Mouse (Mus musculus) intestine, postnatal 0 days (tissue): Measurements from ENCODE around the gene Fndc10. TPM values are rescaled to one million over a fixed set of nuclear protein-coding genes. Genes with fewer than 3 reads are reported as not detected.

Experiments used
- ATAC-seq: fragments of 200-750 bp; cut with Nextera tagmentation; 2 replicates; pipeline ENCODE4 v1.8.0; 2017; ENCODE audit warnings: mild to moderate bottlenecking, moderate TSS enrichment, moderate library complexity
- H3K27ac ChIP-seq: fragments of 300-500 bp; sonication (generic); 2 replicates; pipeline ENCODE4 v1.5.1; 2014; ENCODE audit warnings: mild to moderate bottlenecking, low read depth, low read length, moderate library complexity
- H3K27me3 ChIP-seq: fragments of 300-500 bp; sonication (generic); replicated peaks from 2 replicates; pipeline ENCODE4 v1.6.1; 2014; ENCODE audit warnings: low read length, mixed read lengths; ENCODE audit not compliant: control insufficient read depth, insufficient read depth
- H3K36me3 ChIP-seq: fragments of 300-500 bp; sonication (generic); 2 replicates; pipeline ENCODE4 v1.6.1; 2014; ENCODE audit warnings: mild to moderate bottlenecking, moderate library complexity; ENCODE audit not compliant: control insufficient read depth, insufficient read depth
- H3K4me1 ChIP-seq: fragments of 300-500 bp; sonication (generic); replicated peaks from 2 replicates; pipeline ENCODE4 v1.6.1; 2014; ENCODE audit warnings: antibody characterized with exemption, low read length, mixed read lengths; ENCODE audit not compliant: control insufficient read depth, insufficient read depth
- H3K4me2 ChIP-seq: fragments of 300-500 bp; sonication (generic); replicated peaks from 2 replicates; pipeline ENCODE4 v1.6.1; 2014; ENCODE audit warnings: low read depth, mild to moderate bottlenecking, moderate library complexity
- H3K4me3 ChIP-seq: fragments of 300-500 bp; sonication (generic); 2 replicates; pipeline ENCODE4 v1.5.1; 2014; ENCODE audit warnings: low read depth, low read length
- H3K9ac ChIP-seq: fragments of 300-500 bp; sonication (generic); 2 replicates; pipeline ENCODE4 v1.6.1; 2014; ENCODE audit warnings: mild to moderate bottlenecking, low read depth, low read length
- H3K9me3 ChIP-seq: fragments of 300-500 bp; sonication (generic); 2 replicates; pipeline ENCODE4 v1.6.1; 2016; ENCODE audit warnings: mixed run types; ENCODE audit not compliant: control insufficient read depth
- CTCF ChIP-seq: sonication (generic); IDR thresholded peaks from 2 replicates; pipeline ENCODE4 v1.5.1; 2016; ENCODE audit warnings: low read depth, mild to moderate bottlenecking, control low read depth, antibody characterized with exemption, moderate library complexity
- WGBS: fragments of 180-500 bp; shearing (Covaris S2); extraction: QIAGEN DNeasy Blood & Tissue Kit; methylation state at CpG from one replicate; pipeline ENCODE4 v1.1.7; 2014; 5-methylcytosine and 5-hydroxymethylcytosine counted together
- polyA plus RNA-seq: library from polyadenylated mRNA; unstranded; fragments of >200 nt; fragmentation: Nextera tagmentation; extraction: Ambion mirVana; gene quantifications from 2 replicates; pipeline ENCODE4 v1.2.1, GENCODE M21; 2015

Gene Fndc10
- polyA plus RNA-seq, 1 experiment from 2014 or later, result 5.5 TPM

DNA sequence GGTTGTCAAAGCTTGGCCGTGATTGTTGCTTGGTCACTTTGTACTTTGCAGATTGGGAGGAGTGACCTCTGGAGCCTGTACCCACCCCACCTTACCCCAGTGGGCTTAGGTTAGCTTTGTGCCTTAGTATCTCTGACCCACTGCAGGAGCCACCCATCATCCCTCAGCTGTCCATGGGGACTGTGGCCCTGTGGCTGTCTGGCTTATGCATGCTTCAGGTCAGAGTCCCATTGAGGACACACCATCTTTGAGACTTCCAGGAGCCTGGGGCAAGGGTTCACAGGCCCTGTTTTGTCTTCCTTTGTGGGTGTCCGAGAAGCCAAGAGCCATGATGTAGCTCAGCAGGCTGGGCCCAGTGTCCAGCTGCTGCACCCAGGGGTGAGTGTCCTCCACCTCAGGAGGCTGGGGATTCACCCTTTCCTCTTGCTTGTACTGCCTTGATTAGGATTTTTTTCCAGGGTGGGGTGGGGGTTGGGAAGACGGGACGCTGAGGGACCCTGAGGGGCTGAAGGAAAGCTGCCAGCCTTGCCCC, 1.5 kb downstream of the Fndc10 start:
- Histone ChIP-seq H3K9me3 (no peaks in the 10 kb centered on the region), H3K27me3 (no peaks in the 10 kb centered on the region), H3K4me3 (0 out of 2 replicates have a peak overlapping the region, but pooled peaks have one; percentile 67), H3K4me1 (no peaks in the 10 kb centered on the region), H3K4me2 (peak overlapping the region; percentile 91), H3K27ac (no peak overlapping the region), H3K36me3 (no peaks in the 10 kb centered on the region), H3K9ac (no peak overlapping the region)
- no peak for ATAC-seq
- TF ChIP-seq CTCF, result no peak
- 84% methylated on average over 4 of the region's 4 CpGs for WGBS

DNA sequence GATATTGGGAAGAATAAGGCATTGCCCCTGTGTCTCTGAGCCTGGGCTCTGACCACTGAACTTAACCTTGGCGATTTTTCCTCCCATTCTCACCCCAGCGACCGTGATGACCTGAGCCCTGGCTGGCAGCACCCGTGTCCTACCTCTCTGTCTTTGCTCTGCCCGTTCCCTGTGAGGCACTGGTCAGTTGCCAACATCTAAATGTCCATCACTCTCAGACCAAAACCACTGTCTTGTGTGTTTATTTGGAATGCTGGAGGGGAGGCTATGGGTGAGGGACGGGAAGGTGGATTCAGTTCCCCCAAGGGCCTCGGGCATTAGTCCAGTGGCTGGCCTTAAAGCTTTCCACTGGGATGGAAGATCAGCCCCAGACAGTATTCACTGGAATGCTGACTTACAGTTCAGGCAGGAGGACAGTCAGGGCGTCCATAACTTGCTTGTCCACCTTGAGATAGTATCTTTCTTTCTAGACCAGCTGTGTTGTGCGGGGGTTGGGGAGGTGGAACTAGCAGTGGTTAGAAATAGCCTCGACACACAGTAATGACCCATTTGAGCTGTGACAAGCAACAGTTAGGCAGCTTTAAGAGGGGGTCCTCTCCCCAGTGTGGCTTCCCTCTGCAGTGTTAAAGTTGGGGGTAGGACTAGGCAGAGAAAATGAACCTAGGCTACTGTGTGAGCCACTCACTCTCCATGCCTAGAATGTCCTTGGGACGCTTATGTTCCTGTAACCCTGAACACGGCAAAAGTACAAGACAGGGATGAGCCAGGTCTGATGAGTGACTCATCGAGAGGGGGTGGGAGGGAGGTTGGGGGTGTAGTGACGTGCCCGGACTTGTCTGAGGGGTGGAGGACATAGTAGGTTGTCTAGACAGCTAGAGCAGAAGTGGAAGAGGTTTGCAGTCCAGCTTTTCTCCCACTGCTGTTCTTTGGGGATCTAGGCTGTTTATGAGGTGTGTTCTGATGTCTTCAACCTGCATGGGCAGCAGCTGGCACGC, 2.4 kb downstream of the Fndc10 start:
- H3K4me3 ChIP-seq, result no peak overlapping the region
- no peaks in the 10 kb centered on the region for H3K4me1 ChIP-seq
- no peak for ATAC-seq
- no peak overlapping the region for H3K9ac ChIP-seq
- H3K27ac ChIP-seq, result no peak overlapping the region
- H3K9me3 ChIP-seq, result no peaks in the 10 kb centered on the region
- H3K36me3 ChIP-seq, result no peaks in the 10 kb centered on the region
- 67% methylated on average over 16 of the region's 16 CpGs for WGBS
- no peaks in the 10 kb centered on the region for H3K27me3 ChIP-seq
- no peak for TF ChIP-seq CTCF
- H3K4me2 ChIP-seq, result no peak overlapping the region

DNA sequence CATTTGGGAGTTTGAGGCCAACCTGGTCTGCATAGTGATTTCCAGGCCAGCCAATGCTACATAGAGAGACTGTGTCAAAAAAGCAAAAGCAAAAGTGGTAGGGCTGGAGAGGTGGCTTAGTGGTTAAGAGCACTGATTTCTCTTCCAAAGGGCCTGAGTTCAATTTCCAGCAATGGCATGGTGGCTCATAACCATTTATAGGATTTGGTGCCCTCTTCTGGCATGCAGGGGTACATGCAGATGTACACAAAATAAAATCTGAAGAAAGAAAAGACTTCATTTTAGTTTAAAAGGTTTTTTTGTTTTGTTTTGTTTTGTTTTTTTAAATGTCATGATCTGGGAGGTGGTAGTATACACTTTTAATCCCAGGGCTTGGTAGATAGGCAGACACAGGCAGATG, 6.3 kb downstream of the Fndc10 start:
- H3K9me3 ChIP-seq, result no peaks in the 10 kb centered on the region
- peak; percentile 83 for TF ChIP-seq CTCF
- no peaks in the 10 kb centered on the region for H3K27me3 ChIP-seq
- no peak for ATAC-seq
- H3K27ac ChIP-seq, result no peak overlapping the region
- no peaks in the 10 kb centered on the region for H3K4me1 ChIP-seq
- H3K36me3 ChIP-seq, result no peaks in the 10 kb centered on the region
- H3K9ac ChIP-seq, result no peak overlapping the region
- no peak overlapping the region for H3K4me3 ChIP-seq
- no peak overlapping the region for H3K4me2 ChIP-seq

DNA sequence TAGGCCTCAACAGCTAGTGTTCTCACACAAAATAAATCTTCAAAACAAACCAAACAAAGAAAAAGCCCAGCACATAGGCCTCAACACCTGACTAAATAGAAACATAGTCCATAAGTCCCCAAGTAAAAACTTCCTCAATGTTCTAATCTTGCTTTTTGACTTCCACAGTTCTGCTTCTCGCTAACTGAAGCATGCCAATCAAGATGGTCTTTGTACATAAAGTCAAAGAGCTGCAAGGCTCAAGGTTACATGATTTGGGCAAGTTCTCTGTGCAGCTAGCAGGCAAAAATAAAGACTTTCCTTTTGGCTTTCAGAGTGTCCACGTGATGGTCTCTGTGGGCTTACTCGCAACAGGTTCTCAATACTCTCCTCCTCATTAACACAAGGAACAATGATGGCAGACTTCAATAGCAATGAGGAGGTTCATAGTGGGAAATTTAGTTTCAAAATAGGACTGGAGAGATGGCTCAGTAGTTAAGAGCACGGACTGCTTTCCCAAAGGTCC, 9.3 kb downstream of the Fndc10 start:
- Histone ChIP-seq H3K9me3 (no peaks in the 10 kb centered on the region), H3K27me3 (no peaks in the 10 kb centered on the region), H3K4me1 (no peaks in the 10 kb centered on the region), H3K9ac (no peak overlapping the region), H3K4me3 (no peak overlapping the region), H3K36me3 (0 out of 2 replicates have a peak, but pooled peaks cover 4% of the 10 kb centered on the region), H3K4me2 (no peak overlapping the region), H3K27ac (no peak overlapping the region)
- WGBS, result 90% methylated on average over 4 of the region's 4 CpGs
- ATAC-seq, result no peak
- TF ChIP-seq CTCF, result no peak

DNA sequence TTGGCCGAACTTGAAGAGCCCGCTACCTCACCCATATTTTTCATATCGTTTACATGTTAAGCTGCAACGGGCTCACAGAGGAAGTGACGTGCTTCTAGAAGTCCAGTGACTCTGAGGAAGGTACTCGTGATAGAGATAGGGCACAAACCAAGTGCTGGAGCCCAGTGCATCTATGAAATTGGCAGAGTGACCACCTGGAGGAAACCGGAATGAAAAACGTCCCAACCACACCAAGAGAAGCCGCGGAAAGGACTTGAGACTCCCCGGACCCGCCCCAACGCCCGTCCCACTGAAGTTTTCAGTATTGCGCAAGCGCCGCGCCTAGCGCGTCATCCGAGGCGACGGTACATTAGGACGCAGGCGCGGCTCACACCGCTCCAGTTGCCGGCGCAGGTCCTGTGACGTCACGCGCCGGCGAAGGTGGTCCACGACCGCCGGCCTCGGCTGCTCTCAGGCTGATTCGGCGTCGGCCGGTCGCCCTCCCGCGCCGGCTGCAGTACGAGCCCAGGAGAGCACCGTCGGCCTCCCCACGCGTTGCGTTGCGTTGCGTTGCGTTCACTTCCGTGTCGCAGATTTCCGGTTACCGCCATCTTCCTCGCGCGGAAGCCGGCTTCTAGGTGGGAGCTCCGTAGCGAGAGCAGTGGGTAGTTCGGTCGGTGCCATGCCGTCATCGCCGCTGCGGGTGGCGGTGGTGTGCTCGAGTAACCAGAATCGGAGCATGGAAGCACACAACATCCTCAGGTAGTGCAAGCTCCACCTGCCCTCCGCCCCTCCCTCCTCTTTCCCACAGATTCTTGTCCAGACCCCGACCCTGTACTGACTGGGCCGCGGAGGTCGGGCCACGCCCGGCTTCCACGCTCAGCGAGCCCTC, 10.8 kb downstream of the Fndc10 start, which contains the start of gene Ssu72:
Gene Ssu72, plus strand, starts transcription at position 80 of the 871 bp plus-strand sequence.
- H3K4me3 ChIP-seq, result peak within 1 kb of the TSS; percentile 95
- under 1% methylated on average over 83 of the region's 83 CpGs for WGBS
- H3K36me3 ChIP-seq, result 0 out of 2 replicates have a peak, but pooled peaks cover 4% of the 10 kb centered on the region
- no peak for TF ChIP-seq CTCF
- H3K4me1 ChIP-seq, result no peaks in the 10 kb centered on the region
- H3K9me3 ChIP-seq, result no peaks in the 10 kb centered on the region
- peak within 1 kb of the TSS; percentile 74 for H3K4me2 ChIP-seq
- no peaks in the 10 kb centered on the region for H3K27me3 ChIP-seq
- peak within 1 kb of the TSS; percentile 99 for H3K27ac ChIP-seq
- H3K9ac ChIP-seq, result peak within 1 kb of the TSS; percentile 95
- ATAC-seq, result peak; percentile 93

DNA sequence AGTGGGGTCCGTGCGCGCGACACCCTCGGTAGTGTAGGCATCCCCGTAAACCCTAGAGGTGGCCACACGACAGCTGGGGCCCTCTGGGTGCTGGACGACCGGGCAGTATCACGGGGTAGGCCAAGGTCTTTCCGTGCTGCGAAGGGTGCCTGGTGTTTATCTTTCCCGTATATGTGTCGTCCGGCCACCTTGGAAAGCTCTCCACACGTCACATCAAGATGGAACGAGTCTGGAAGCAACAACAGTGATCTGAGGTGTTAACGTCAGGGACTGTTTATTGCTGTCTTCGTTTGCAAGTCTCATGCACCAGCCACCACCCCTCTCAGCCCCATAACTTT, 11.4 kb downstream of the Fndc10 start:
- no peaks in the 10 kb centered on the region for H3K9me3 ChIP-seq
- no peaks in the 10 kb centered on the region for H3K27me3 ChIP-seq
- H3K4me1 ChIP-seq, result no peaks in the 10 kb centered on the region
- H3K36me3 ChIP-seq, result 0 out of 2 replicates have a peak, but pooled peaks cover 4% of the 10 kb centered on the region
- under 1% methylated on average over 19 of the region's 19 CpGs for WGBS
- H3K4me3 ChIP-seq, result peak overlapping the region; percentile 95
- peak overlapping the region; percentile 99 for H3K27ac ChIP-seq
- peak overlapping the region; percentile 74 for H3K4me2 ChIP-seq
- no peak for ATAC-seq
- TF ChIP-seq CTCF, result no peak
- peak overlapping the region; percentile 95 for H3K9ac ChIP-seq
